Mouse (Mus musculus): ENCODE results near the gene Upk1b. TPM values are rescaled to one million over a fixed set of nuclear protein-coding genes. Genes with fewer than 3 reads are reported as not detected.
A peak's percentile ranks its signal among the peaks of the same experiment; 100 is the strongest.
"Not testable (repeated sequence)": the region's sequence is repeated elsewhere in the genome, so short reads cannot be mapped to it uniquely, and the experiment has no call there.

The Upk1b gene
- 14.8 and 20.6 TPM in 2 replicates for polyA plus RNA-seq (2015; fragmentation: Nextera tagmentation; extraction: Ambion mirVana)

- 18% methylated on average over 10 of the region's 10 CpGs for WGBS
- H3K4me3 ChIP-seq (ENCODE audit: low read length), result no peak within 1 kb of the TSS
- peaks cover 7% of the 10 kb centered on the region; the same call in 1 of the 2 replicates for H3K4me1 ChIP-seq (replicated peaks; ENCODE audit: control insufficient read depth, insufficient read depth, low read length)
- peak; percentile 63 for ATAC-seq (ENCODE audit: low read depth)
- H3K27me3 ChIP-seq (ENCODE audit: control insufficient read depth, insufficient read depth, low read depth, low read length), result no peaks in the 10 kb centered on the region
- no peaks in the 10 kb centered on the region for H3K9me3 ChIP-seq (ENCODE audit: control insufficient read depth, low read length)
- no peak within 1 kb of the TSS; the same call in 1 of the 2 replicates for H3K4me2 ChIP-seq (ENCODE audit: low read depth, low read length)
- H3K9ac ChIP-seq (ENCODE audit: low read length), result no peak within 1 kb of the TSS
- H3K27ac ChIP-seq (ENCODE audit: low read length), result no peak within 1 kb of the TSS
- H3K36me3 ChIP-seq (ENCODE audit: control insufficient read depth, insufficient read depth, low read length), result no peaks in the 10 kb centered on the region
Measured at GRCm38 (mm10) chr16:38800091-38800490, at the start of gene Upk1b. Gene Upk1b, minus strand, starts transcription at chr16:38800328.

- no peaks in the 10 kb centered on the region for H3K9me3 ChIP-seq (ENCODE audit: control insufficient read depth, low read length)
- WGBS, result 82% methylated on average over 3 of the region's 3 CpGs
- H3K27me3 ChIP-seq (ENCODE audit: control insufficient read depth, insufficient read depth, low read depth, low read length), result no peaks in the 10 kb centered on the region
- H3K9ac ChIP-seq (ENCODE audit: low read length), result no peak within 1 kb of the TSS
- H3K27ac ChIP-seq (ENCODE audit: low read length), result no peak within 1 kb of the TSS
- no peak for ATAC-seq (ENCODE audit: low read depth)
- H3K4me2 ChIP-seq (ENCODE audit: low read depth, low read length), result no peak within 1 kb of the TSS
- no peaks in the 10 kb centered on the region for H3K4me1 ChIP-seq (replicated peaks; ENCODE audit: control insufficient read depth, insufficient read depth, low read length)
- no peak within 1 kb of the TSS for H3K4me3 ChIP-seq (ENCODE audit: low read length)
- H3K36me3 ChIP-seq (ENCODE audit: control insufficient read depth, insufficient read depth, low read length), result no peaks in the 10 kb centered on the region
Measured at GRCm38 (mm10) chr16:38828649-38829048, 28.5 kb upstream of the Upk1b start, which contains the start of gene 4930435E12Rik. Gene 4930435E12Rik, minus strand, starts transcription at chr16:38828749.

DNA sequence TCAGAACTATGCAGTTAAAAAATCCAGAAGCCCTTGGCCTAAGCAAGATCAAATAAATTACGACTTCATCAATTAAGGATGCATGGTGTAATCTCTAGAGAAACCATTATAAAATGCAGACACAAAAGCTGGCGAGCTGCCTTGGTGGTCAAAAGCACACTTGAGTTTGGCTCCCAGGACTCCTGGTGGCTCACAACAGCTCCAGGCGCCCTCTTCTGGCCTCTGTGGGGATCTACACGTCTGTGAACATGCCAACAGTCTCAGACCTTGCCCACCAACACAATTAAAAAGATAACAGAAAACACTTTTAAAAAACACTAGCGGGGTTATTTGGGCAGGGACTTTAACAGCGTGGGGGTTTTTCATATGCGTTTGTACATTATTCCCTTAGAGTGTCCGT, 12.4 kb upstream of the Upk1b start:
- H3K27me3 ChIP-seq (ENCODE audit: control insufficient read depth, insufficient read depth, low read depth, low read length), result no peaks in the 10 kb centered on the region
- no peaks in the 10 kb centered on the region for H3K36me3 ChIP-seq (ENCODE audit: control insufficient read depth, insufficient read depth, low read length)
- no peak for ATAC-seq (ENCODE audit: low read depth)

DNA sequence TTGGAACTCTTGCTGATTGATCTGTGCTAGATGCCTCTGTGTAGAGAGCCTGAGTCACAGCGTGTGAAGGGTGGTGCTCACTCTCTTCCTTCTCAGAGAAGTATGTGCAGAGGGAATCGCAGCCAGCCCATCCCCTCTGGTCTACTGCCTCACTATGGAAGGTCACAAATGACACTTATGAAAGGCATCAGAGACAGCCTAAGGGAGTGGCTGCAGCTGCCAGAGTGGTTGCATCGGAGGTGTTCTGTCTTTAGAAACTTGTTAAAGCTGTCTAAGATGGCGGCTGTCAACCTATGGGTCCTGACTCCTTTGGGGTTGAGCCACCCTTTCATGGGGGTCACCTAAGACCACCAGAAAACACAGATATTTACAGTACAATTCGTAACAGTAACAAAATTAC, 10.1 kb upstream of the Upk1b start:
- WGBS, result 51% methylated on average over 5 of the region's 5 CpGs
- no peak overlapping the region for H3K4me3 ChIP-seq (ENCODE audit: low read length)
- H3K9me3 ChIP-seq (ENCODE audit: control insufficient read depth, low read length), result no peaks in the 10 kb centered on the region
- no peaks in the 10 kb centered on the region for H3K36me3 ChIP-seq (ENCODE audit: control insufficient read depth, insufficient read depth, low read length)
- no peaks in the 10 kb centered on the region for H3K27me3 ChIP-seq (ENCODE audit: control insufficient read depth, insufficient read depth, low read depth, low read length)
- H3K4me2 ChIP-seq (ENCODE audit: low read depth, low read length), result no peak overlapping the region
- no peak for ATAC-seq (ENCODE audit: low read depth)
- H3K9ac ChIP-seq (ENCODE audit: low read length), result no peak overlapping the region
- H3K27ac ChIP-seq (ENCODE audit: low read length), result no peak overlapping the region
- H3K4me1 ChIP-seq (replicated peaks; ENCODE audit: control insufficient read depth, insufficient read depth, low read length), result no peaks in the 10 kb centered on the region

More for the DNA sequence above, 12.4 kb upstream of the Upk1b start:
- Histone ChIP-seq H3K4me2 (ENCODE audit: low read depth, low read length) (no peak overlapping the region), H3K27ac (ENCODE audit: low read length) (no peak overlapping the region), H3K9me3 (ENCODE audit: control insufficient read depth, low read length) (no peaks in the 10 kb centered on the region), H3K4me1 (replicated peaks; ENCODE audit: control insufficient read depth, insufficient read depth, low read length) (peaks cover 6% of the 10 kb centered on the region), H3K9ac (ENCODE audit: low read length) (no peak overlapping the region), H3K4me3 (ENCODE audit: low read length) (no peak overlapping the region)
- WGBS, result 24% methylated on average over 8 of the region's 8 CpGs

DNA sequence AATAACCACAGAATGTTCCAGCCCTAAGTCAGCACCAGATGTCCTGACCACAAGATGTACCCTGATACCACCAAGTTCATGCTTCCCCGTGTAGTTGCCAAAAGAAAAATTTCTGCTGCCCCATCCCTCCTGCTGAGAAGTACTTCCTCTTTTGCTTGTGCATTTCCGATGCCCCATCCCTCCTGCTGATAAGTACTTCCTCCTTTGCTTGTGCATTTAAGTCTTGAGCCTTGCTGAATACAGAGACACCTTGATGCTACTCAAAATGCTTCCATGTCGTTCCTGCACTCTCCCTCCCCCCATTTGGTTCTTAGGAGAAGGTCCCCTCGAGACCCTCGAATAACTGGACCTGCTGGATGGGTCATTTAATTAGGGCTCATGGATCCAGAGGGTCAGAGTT, 7.7 kb upstream of the Upk1b start:
- not testable (repeated sequence) for ATAC-seq (ENCODE audit: low read depth); H3K4me1 ChIP-seq (replicated peaks; ENCODE audit: control insufficient read depth, insufficient read depth, low read length); H3K4me2 ChIP-seq (ENCODE audit: low read depth, low read length); H3K9me3 ChIP-seq (ENCODE audit: control insufficient read depth, low read length); H3K27ac ChIP-seq (ENCODE audit: low read length); H3K36me3 ChIP-seq (ENCODE audit: control insufficient read depth, insufficient read depth, low read length); H3K27me3 ChIP-seq (ENCODE audit: control insufficient read depth, insufficient read depth, low read depth, low read length); H3K4me3 ChIP-seq (ENCODE audit: low read length); H3K9ac ChIP-seq (ENCODE audit: low read length)
- WGBS, result 94% methylated on average over 5 of the region's 5 CpGs

DNA sequence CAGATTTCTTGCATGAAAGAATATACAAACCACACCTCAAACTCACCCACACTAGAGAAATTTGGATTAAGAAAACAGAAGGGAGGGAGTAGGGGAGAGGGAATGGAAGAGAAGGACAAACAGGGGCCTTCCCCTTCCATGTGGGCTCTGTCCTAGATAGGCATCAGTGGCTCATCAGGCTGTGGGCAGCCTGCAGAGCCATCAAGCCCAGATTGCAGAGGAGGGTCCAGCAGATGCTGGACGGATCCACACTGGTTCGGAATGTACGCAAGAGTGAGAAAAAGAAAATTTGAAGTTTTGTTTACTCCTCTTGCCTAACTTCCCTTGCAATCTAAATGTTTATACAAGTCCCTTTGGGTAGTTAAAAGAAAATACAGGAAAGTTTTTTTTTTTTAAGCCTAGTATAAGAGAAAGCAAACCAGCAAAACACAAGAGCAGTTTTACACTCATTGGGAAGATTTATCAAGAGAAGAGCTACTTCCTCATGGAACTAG, 1.1 kb downstream of the Upk1b start:
- no peaks in the 10 kb centered on the region for H3K9me3 ChIP-seq (ENCODE audit: control insufficient read depth, low read length)
- peaks cover 7% of the 10 kb centered on the region; the same call in 1 of the 2 replicates for H3K4me1 ChIP-seq (replicated peaks; ENCODE audit: control insufficient read depth, insufficient read depth, low read length)
- H3K27me3 ChIP-seq (ENCODE audit: control insufficient read depth, insufficient read depth, low read depth, low read length), result no peaks in the 10 kb centered on the region
- H3K4me3 ChIP-seq (ENCODE audit: low read length), result no peak overlapping the region
- H3K9ac ChIP-seq (ENCODE audit: low read length), result no peak overlapping the region
- peak overlapping the region; percentile 26; the same call in 1 of the 2 replicates for H3K27ac ChIP-seq (ENCODE audit: low read length)
- 47% methylated on average over 3 of the region's 3 CpGs for WGBS
- peak; percentile 79 for ATAC-seq (ENCODE audit: low read depth)
- no peak overlapping the region for H3K4me2 ChIP-seq (ENCODE audit: low read depth, low read length)
- H3K36me3 ChIP-seq (ENCODE audit: control insufficient read depth, insufficient read depth, low read length), result no peaks in the 10 kb centered on the region

DNA sequence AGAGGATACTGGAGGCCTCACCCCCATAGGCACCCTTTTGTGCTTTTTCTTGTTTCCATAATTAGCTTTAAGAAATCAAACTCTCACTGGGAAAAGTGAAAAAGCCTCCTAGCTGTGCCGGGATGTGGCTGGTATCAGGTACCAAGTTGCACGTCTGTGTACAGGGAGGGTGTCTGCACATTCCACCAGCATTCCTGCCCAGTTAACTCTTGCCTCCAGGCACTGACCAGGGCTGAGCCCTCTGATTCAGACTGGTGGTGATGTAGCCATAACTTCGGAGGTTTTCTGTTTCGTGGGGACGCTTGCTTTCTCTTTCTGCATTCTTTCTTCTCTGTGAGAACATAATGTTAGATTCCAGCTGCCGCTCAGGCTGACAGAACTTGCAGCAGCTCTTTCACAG, 7.0 kb downstream of the Upk1b start:
- H3K27me3 ChIP-seq (ENCODE audit: control insufficient read depth, insufficient read depth, low read depth, low read length), result no peaks in the 10 kb centered on the region
- H3K9me3 ChIP-seq (ENCODE audit: control insufficient read depth, low read length), result no peaks in the 10 kb centered on the region
- 39% methylated on average over 6 of the region's 6 CpGs for WGBS
- H3K4me1 ChIP-seq (replicated peaks; ENCODE audit: control insufficient read depth, insufficient read depth, low read length), result peaks cover 5% of the 10 kb centered on the region
- H3K4me3 ChIP-seq (ENCODE audit: low read length), result no peak overlapping the region
- no peak overlapping the region for H3K27ac ChIP-seq (ENCODE audit: low read length)
- peak; percentile 85 for ATAC-seq (ENCODE audit: low read depth)
- no peaks in the 10 kb centered on the region for H3K36me3 ChIP-seq (ENCODE audit: control insufficient read depth, insufficient read depth, low read length)
- H3K9ac ChIP-seq (ENCODE audit: low read length), result 0 out of 2 replicates have a peak overlapping the region, but pooled peaks have one; percentile 21
- H3K4me2 ChIP-seq (ENCODE audit: low read depth, low read length), result 0 out of 2 replicates have a peak overlapping the region, but pooled peaks have one; percentile 3

DNA sequence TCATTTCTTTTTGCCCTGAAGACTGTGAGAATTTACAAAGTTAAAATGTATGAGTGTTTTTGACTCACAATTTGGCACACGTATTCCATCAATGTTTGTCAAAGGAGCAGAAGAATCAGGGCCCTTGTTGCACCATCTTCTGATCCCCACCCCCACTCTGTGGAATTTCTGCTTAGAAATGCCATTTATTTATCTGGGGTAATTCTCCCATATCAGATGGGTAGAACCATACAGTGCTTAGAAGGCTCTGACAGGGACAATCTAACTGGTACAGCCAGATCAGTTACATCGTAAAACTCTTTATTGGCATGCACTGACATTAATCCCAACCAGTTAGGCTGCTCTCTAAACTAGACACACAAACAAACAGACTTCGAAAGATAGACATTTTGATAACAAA, 10.2 kb downstream of the Upk1b start:
- WGBS, result 76% methylated on average over 3 of the region's 3 CpGs
- peaks cover 5% of the 10 kb centered on the region for H3K4me1 ChIP-seq (replicated peaks; ENCODE audit: control insufficient read depth, insufficient read depth, low read length)
- H3K4me2 ChIP-seq (ENCODE audit: low read depth, low read length), result no peak overlapping the region
- H3K27me3 ChIP-seq (ENCODE audit: control insufficient read depth, insufficient read depth, low read depth, low read length), result no peaks in the 10 kb centered on the region
- H3K36me3 ChIP-seq (ENCODE audit: control insufficient read depth, insufficient read depth, low read length), result no peaks in the 10 kb centered on the region
- H3K9ac ChIP-seq (ENCODE audit: low read length), result no peak overlapping the region
- H3K9me3 ChIP-seq (ENCODE audit: control insufficient read depth, low read length), result no peaks in the 10 kb centered on the region
- no peak for ATAC-seq (ENCODE audit: low read depth)
- no peak overlapping the region for H3K4me3 ChIP-seq (ENCODE audit: low read length)
- H3K27ac ChIP-seq (ENCODE audit: low read length), result no peak overlapping the region

DNA sequence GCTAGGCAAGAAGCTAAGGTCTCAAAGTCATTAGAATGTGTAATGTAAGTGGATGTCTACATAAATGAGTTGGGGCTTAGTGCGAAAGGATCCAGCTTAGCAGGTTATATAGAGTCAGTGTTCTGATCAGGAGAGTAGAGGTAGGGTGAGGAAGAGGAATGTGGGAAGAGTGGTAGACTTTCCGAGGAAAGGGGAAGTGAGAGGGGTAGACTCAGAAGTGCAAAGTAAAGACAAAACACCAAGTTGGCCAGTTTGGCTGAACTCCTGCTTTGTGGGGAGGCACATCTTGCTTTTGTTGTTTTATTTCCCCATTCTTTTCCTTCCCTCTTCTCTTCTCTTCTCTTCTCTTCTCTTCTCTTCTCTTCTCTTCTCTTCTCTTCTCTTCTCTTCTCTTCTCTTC, 11.1 kb downstream of the Upk1b start:
- no peak overlapping the region for H3K9ac ChIP-seq (ENCODE audit: low read length)
- no peak overlapping the region for H3K4me2 ChIP-seq (ENCODE audit: low read depth, low read length)
- H3K27ac ChIP-seq (ENCODE audit: low read length), result no peak overlapping the region
- peaks cover 5% of the 10 kb centered on the region for H3K4me1 ChIP-seq (replicated peaks; ENCODE audit: control insufficient read depth, insufficient read depth, low read length)
- no peak for ATAC-seq (ENCODE audit: low read depth)
- H3K36me3 ChIP-seq (ENCODE audit: control insufficient read depth, insufficient read depth, low read length), result no peaks in the 10 kb centered on the region
- H3K9me3 ChIP-seq (ENCODE audit: control insufficient read depth, low read length), result no peaks in the 10 kb centered on the region
- WGBS, result 75% methylated on average over 2 of the region's 2 CpGs
- H3K4me3 ChIP-seq (ENCODE audit: low read length), result no peak overlapping the region
- no peaks in the 10 kb centered on the region for H3K27me3 ChIP-seq (ENCODE audit: control insufficient read depth, insufficient read depth, low read depth, low read length)

DNA sequence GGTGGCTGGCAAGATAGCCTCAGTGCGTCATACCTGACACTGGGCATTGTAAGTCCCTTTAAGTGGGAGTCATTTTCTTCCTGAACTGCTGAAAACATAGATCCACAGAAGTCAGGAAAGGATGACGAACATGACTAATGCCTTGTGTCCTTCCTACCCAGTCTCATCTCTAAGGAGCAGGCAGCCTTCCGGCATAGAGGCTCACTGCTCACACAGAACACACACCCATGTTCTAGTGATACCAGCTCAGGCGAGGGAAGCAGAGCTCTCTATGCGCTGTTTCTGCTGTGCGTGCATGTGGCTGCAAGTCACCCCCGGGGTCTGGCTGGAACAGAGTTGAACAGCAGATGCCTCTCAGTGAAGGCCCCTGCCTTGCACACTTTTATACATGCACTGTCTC, 14.8 kb downstream of the Upk1b start:
- Histone ChIP-seq H3K4me3 (ENCODE audit: low read length) (no peak overlapping the region), H3K27me3 (ENCODE audit: control insufficient read depth, insufficient read depth, low read depth, low read length) (no peaks in the 10 kb centered on the region), H3K9me3 (ENCODE audit: control insufficient read depth, low read length) (no peaks in the 10 kb centered on the region), H3K9ac (ENCODE audit: low read length) (no peak overlapping the region), H3K4me2 (ENCODE audit: low read depth, low read length) (no peak overlapping the region), H3K4me1 (replicated peaks; ENCODE audit: control insufficient read depth, insufficient read depth, low read length) (no peaks in the 10 kb centered on the region), H3K27ac (ENCODE audit: low read length) (no peak overlapping the region), H3K36me3 (ENCODE audit: control insufficient read depth, insufficient read depth, low read length) (no peaks in the 10 kb centered on the region)
- 65% methylated on average over 7 of the region's 7 CpGs for WGBS
- ATAC-seq (ENCODE audit: low read depth), result no peak

Data from lung, embryonic 16.5 days (tissue).